Mouse (Mus musculus) neutrophil, adult 5-6 weeks (primary cell): Measurements from ENCODE around the gene Mgst3. TPM values are rescaled to one million over a fixed set of nuclear protein-coding genes. Genes with fewer than 3 reads are reported as not detected.
A peak's percentile ranks its signal among the peaks of the same experiment; 100 is the strongest.

Source experiments
- ATAC-seq: fragments of 151-379, 151-347 bp; 2 replicates; pipeline ENCODE4 v1.8.0; 2017; ENCODE audit warnings: mild to moderate bottlenecking, moderate TSS enrichment; ENCODE audit not compliant: insufficient number of reproducible peaks, poor library complexity, low FRiP score, severe bottlenecking; ENCODE audit errors: extremely low read depth
- total RNA-seq: library from RNA; stranded (forward); fragments of 200-1000 nt; gene quantifications from 2 replicates; pipeline ENCODE4 v1.2.3, GENCODE M21; 2017

The Mgst3 gene
- 3.1 and 3.5 TPM in 2 replicates for total RNA-seq

DNA sequence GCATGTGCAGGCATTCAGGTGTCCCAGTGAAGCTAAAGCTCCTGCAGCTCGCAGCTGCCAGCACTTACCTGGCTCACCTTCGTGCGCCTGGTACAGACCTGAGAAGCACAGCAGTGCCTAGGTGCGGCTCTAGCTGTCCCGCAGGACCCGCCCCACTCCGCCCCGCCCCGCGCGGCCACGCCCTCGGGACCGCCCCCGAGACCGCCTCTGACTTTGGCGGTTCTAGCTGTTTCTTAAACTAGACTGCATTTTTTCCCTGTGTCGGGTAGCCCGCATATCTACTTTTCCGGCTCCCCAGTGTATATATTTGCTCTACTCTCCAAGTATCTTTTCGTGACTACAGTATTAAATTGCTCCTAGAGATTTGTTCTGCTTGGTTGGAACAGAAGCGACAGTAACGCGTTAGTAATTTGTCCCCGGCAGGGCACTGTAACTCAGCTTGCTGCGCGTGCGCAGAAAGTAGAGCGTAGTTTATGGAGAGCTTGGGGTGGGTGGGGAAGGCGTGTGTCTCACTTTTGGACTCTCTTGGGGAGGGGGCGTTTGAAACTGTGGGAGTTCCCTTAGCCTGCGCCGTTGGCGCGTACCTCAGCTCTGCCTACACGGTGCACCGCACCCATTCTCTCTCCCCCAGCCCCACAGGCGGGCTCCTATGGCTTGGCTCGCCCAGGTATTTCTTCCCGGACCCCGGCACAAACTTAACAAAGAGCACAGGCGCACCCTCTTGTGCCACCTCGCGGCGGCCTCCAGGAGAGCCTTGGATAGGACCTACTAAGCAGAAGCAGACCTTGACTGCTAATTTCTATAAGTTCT is at the start of gene Mgst3:
TSS of gene Mgst3 (minus strand) at position 159 of the 810 bp plus-strand sequence.
- ATAC-seq, result peak; percentile 86

DNA sequence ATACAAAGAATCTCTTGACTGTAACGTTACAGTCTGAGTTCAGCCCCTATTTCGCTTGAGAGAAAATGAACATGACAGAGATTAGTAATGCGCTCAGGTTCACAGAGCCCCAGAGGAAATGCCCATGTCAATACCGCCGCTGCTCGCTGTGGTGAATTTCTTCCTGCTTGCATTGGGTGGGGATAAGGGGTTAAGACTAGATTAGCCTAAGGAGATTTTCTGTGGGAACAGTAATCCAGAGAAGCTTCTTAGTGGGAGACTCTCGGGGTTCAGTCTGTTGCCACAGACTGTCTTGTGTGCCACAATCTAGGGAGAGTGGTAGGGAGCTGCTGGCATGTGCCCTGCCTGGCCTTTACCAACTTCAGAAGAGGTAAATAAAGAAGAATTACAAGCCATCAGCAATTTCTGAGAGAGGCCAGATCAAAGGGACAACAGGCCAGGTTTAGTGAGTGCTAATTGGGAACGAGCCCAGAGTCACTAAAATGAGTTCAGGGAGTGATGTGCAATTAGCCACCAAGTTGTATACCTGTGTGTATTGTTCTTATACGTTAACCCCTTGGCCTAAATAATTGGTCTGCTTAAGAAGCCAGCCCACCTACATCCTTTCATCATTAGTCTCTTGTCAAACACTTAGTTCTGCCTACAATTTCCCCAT is 44.7 kb upstream of the Mgst3 start:
- no peak for ATAC-seq

DNA sequence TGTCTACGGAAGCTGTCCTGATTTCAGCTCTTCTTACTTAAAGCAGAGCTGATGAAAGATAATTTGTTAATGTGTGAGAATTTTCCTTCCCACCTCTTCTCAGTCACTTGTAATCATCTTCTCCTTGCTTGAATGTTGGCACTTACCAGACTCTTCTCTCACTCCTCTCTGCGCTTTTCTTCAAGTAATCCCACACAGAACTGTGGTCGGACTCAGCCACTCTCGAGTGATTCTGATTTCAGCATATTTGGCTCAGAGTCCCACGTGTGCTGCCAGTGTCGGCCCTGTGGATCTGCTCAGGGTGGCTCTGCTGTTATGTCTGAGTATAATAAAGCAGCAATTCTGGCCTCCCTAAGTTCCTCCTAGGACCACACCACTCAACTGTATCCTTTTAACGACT is 43.5 kb upstream of the Mgst3 start:
- ATAC-seq, result no peak

DNA sequence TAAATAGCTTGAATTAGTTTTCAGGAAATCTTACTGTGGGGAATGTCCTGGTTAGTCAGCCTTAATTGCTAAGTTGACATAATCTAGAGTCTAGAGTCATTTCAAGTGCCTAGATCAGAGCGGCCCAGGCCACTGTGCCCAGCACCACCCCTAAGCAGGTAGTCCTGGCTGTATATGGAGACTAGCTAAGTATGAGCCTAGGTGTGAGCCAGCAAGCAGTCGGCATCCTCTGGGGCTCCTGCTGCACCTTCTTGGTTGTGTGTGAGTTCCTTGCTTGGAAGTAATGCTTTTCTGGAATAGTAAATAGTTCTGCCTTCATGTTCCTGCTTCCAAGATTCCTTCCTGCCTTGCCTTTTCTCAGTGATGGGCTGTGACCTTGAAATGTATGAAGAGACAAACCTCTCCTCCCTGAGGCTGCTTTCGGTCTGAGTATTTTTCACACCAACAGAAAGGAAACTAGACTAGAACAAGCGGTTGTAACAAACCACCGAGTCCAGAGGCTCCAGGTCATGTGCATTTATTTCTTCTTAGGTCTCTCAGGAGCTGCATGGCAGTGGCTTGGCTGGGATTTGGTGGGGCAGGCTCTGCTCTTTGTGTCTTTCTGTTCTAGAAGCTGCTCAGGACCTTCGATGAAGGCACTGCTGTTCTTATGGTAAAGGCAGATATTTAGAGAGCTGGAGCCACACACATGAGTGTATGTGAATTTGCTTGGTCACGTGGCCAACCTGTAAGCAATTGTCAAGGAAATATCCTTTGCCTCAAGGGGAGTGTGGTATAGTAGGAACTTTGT is 42.7 kb upstream of the Mgst3 start:
- ATAC-seq, result no peak

DNA sequence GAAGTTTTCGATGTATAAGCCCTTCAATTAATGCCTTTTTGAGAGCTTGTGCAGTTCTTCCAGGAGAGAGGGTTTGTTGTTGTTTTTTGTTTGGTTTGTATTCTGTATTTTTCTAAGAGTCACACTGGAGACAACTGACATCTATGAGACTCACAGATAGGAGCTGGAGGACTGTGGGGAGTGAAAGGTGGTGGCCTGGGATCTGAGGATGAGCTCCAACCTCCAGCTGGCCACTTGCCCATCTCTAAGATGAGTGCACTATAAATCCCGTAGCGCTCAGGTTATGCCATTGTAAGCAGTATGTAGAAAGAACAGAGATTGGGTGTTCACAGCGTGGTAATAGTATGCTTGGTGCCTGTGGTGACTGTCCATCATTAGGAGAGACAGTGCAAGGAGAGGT is 41.3 kb upstream of the Mgst3 start:
- ATAC-seq, result no peak

DNA sequence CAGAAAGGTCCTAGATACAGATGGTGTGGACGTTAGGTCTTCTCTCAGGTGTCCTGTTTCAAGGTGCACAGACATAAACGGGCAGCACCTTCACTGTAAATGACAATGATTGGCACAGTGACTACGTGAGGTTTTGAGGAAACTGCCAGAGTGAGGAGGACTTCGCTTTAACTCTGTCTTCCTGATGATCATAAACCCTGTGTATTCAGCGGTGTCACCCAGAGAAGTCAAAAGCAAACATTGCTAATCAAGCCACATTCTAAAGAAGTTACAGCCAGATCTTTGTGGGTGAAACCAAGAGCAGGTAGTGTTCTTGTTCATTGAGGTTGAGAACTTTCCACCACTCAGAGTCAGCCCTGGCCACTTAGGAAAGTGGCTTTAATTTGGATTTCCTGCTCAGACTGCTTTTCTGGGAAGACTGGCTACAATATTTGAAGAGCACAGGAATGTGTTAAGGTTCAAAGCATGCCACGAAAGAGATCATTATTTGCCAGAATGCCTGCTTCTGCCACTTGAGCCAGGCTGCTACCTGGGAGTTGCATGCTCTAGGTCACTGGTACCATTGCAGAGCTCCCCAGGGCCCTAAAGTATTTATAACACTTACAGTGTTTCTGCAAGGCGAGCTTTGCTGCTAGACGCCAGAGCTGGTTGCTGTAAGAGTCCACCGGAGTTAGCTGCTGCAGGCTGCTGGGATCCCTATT is 37.5 kb upstream of the Mgst3 start:
- no peak for ATAC-seq

DNA sequence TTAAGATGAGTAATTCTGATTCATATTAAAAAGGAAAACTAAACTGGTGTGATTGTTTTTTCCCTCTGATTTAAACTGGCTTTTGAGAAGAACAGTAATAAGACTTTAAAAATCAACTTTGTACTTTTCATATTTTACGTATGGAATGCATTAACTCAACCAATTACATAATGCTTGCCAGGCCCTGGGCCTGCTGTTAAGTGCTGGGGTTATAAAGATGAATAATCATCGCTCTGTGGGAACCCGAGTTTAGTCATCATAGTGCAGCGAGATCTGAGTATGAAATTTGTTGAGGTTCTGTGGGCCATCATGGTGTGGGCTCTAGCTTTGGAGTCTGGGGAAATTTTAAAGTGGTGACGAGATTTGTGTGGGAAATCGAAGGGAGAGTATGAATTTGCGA is 33.0 kb upstream of the Mgst3 start:
- ATAC-seq, result no peak

DNA sequence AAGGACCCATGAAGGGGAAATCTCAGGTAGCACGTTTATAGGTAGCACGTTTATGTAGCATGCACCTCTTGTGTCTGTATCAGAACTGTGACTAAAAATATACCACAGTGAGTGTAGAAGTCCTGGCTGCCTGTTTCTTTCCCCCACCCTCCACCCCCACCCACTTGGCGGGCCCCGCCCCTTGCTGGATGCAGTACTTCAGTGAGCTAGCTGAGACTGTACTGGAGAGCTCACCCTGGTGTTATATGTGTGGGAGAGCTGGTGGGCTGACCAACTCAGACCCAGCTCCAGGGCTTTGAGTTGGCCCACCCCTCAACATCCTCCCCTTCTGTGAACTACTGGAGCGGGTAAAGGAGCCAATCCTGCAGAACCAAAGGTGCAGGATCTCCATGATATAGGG is 31.9 kb upstream of the Mgst3 start:
- ATAC-seq, result no peak

DNA sequence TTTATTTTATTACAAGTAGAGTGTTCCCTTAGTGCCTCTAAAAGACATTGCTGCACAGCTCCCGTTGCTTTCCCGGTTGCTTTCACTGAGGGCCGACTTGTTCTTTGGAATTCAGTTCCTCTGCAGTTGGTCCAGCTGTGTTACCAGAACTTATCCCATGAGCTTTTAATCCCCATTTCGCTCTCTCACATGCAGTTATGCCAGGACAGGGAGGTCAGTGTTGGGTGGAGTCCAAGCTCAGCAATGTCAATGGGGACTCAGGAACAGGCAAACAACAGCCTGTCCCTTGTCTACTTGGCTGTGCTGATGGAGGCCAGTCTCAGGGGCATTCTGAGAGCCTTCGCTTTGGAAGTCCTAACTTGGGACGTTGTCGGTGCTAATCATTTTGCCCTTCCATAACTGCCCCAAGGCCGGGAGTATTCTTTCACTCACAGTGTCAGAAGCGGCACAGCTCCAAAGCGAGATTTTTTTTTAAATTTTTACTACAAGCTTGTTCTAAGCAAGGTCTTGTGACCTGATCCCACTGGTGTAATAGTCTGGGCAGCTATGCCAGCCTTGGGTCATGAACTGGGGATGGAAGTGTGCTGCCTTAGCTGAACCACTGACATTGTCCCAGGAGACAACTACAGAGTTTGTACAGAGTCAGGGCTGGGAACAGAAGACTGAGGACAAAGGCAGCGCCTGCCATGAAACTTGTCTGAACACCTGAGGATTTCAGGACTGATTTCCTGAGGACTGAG is 29.0 kb upstream of the Mgst3 start:
- ATAC-seq, result no peak

DNA sequence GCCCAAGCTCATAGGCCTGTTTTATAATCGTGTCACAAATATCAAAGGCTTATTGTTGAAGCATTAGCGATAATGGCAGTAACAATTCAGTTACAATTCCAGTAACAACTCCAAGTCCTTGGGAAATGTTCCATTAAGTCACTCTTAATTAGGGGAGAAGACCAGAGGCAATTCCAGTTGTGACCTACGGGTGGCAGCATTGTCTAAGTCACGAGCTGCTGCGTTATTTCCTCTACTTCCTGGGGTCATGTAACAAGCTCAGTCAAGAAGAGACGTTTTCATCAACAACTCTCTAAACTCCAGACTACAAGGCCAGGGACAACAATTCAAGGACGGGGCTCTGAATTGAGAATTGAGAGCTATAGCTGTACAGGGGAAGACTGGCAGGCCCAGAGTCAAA is 21.2 kb upstream of the Mgst3 start:
- ATAC-seq, result peak; percentile 55; the same call in 1 of the 2 replicates

DNA sequence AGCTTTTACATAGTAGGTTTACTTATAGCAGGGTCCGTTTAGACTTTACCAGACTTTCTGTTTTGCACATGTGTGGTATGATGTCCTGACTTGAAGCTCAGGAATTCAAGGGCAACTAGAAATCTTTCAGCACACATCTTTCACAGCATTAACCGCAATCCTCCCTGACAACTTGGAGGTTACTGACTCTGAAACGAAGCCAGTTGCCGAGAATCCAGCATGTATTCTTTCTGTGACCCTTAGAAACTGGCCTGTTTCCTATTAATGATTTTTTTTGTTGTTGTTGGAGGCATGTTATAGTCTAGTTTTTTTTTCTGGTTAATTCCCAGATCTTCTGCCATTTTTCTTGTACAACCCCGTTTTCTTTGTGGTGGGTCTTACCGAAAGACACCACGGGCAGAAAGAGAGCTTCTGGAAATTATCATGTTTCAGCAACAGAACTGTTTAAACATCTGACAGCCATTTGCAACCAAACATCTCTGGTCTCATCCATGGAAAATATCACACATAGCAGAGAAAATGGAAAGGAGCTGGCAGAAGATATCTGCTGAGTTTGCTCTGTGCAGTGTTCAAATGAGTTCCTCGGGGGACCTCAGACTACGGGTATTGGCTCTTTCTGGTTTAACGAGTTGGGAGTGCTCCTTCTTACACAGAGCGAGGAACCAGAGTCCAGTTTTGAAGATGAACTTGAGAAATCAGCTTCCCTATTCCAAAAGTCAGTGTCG is 18.5 kb upstream of the Mgst3 start:
- ATAC-seq, result no peak

DNA sequence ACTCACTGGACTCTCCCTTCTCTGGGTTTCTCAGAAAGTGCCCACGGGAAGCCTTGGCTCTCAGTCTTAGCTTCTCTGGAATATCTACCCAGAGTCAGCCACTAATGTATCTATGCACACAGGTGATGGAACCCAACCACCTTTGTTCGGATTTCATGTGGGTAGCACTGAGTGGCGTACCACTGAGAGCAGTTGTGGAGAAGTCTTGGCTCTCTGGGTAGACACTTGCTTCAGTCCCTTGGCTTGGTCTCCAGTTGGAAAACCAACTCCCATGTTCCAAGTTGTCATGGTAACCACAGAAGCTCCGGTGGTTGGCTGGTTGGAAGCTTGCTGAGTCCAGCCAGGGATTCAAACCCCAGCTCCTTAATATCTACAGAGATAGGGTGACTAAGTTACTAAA is 16.0 kb upstream of the Mgst3 start:
- no peak for ATAC-seq

DNA sequence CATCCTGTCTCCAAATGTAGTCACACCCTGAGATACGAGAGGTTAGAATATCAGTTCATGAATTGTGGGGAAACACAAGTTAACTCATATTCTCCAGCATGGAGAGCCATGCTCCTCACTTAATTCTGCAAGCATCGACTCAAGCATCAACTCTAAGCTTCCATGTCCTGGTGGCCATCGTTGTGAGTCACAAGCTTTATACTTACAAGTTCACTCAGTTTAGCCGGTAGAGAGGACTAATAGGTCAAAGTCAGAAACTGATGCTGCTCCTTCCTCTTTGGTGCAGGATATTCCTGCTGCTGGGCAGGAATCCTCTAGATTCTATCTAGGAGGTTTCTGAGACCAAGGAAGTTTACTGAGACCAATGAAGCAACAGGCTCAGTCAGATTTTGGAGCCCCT is 11.6 kb upstream of the Mgst3 start:
- no peak for ATAC-seq

DNA sequence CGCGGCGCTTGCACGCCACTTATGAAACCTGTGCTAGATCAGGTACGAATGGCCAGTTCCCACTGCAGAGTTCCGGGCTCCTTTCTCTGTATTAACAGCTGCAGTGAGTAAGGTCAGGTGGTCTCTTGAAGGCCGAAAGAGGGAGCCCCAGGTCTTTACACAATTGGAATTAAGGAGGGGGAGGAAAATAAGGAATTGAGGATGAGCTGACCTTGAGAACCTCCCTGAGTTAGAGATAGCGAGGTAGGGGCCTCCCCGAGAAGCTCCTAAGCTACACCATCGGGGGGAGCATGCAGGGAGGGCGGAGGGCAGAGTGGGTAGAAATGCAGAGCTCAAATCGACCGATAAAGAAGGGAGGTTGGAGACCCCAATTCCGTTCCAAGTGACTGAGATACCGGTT is 360 bp downstream of the Mgst3 start:
- ATAC-seq, result no peak

DNA sequence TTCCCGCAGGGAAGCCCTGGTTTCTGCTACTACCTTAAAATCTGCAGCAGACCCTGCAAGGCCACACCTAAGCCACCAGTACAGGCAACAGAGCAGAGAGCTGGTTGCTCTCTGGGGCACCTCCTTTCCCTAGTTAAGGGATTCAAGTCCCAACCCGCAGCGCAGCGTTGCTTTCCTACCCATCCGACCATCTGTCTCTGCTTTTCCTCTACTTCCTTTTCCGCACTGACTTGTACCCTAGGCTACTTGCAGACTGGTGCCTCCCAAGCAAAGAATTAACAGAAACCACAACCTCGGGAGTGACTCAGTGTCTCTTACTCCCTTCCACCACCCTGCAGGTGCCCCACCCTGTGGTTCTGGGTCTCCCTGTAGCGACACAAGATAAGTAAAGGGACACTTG is 954 bp downstream of the Mgst3 start:
- no peak for ATAC-seq

DNA sequence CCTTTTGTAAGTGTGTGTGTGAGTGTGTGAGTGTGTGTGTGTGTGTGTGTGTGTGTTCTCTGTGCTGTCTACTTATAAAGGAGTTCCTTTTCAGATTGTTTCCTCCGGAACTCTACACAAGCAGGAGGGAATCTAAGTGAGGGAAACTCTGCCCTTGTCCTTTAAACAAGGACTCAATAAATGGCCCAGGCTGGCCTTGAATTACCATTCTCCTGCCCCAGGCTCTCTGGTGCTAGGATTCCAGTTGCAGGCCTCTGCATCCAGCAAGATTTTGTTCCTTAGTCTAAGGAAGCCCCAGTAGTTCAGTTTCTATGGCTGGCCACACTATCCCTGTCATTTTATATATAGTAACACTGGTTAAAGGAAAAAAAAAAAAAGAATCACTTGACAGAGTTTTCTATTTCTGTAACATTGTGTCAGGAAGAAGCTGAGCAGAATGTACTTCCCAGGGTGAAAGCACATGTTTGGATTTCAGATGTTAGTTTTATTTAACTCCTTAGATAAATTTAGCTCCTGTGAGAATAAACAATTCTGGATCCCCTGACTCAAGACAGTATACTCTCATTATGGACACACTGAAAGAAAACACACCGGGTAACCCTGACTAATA is 1.5 kb downstream of the Mgst3 start:
- ATAC-seq, result no peak

DNA sequence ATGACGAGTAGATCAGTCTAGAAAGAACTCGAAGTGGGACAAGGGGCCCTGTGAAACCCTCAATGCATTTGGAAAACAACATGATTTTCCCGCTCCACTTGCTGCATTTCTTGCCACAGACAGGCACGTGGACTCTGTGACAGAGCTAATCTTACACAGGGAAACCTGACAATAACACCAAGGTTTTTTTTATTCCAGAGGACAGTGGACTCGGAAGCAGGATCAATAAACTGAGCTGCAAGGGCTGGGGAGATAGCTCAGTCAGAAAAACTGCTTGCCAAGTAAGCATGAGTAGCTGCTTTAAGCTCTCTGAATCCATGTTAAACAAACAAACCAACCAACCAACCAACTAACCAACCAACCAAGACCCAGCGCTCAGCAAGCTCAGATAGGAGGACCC is 2.4 kb downstream of the Mgst3 start:
- no peak for ATAC-seq

DNA sequence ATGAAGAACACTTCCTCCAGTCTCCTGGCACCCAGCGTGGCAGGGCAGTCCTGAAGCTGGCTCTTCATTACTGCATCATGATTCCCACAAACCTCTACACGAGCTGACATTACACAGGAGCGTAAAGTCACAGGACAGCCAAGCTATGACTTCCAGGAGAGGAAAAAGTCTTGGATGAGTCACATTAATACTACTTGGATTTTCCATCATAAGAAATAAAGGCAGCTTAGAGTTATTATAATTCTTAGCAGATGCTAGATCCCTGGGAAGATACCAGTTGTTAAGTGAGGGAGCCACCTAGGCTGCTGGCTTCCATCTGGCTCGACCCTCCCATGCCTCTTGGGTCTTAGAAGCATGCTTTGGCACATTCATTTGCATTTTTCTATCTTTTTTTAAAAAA is 3.3 kb downstream of the Mgst3 start:
- ATAC-seq, result no peak
